ENCODE assay signal across 22 mouse cellular contexts in genomic region chr1:36857081-36857480, GRCm38 (mm10).
"Had no signal": no experiment of that assay in that cellular context is flagged by ENCODE, and none has a peak within 500 bp of the region (broad histone marks: within the 10 kb centered on the region; RNA-seq: fewer than 3 reads in every experiment).

No protein-coding gene starts in this region.

- H3K27me3 ChIP-seq: heart, embryonic 12.5 days; hindbrain, embryonic 13.5 days; hindbrain, embryonic 15.5 days; kidney, embryonic 15.5 days; limb, embryonic 13.5 days; limb, embryonic 15.5 days; liver, embryonic 12.5 days had no signal

- H3K4me3 ChIP-seq: heart, embryonic 10.5 days; heart, embryonic 12.5 days; hindbrain, embryonic 13.5 days; hindbrain, embryonic 15.5 days; kidney, embryonic 15.5 days; limb, embryonic 13.5 days; limb, embryonic 15.5 days; liver, embryonic 12.5 days had no signal

- H3K27ac ChIP-seq: heart, embryonic 10.5 days; hindbrain, embryonic 13.5 days; hindbrain, embryonic 15.5 days; hindbrain, postnatal 0 days; kidney, embryonic 15.5 days; kidney, postnatal 0 days; limb, embryonic 13.5 days; limb, embryonic 15.5 days; liver, embryonic 12.5 days; liver, embryonic 14.5 days had no signal

- ATAC-seq: hindbrain, postnatal 0 days; liver, embryonic 12.5 days had no signal

- DNase-seq: gastrocnemius, postnatal 14 days; gastrocnemius, postnatal 36 days; heart, adult 18-20 months; heart, postnatal 10 days; kidney, adult 11 months; kidney, adult 2 months; kidney, adult 9 months; kidney, postnatal 14 days; kidney, postnatal 36 days; layer of hippocampus, adult 9-11 months; left cerebral cortex, postnatal 4 days had no signal

- H3K9me3 ChIP-seq: heart, embryonic 10.5 days; heart, embryonic 12.5 days; hindbrain, embryonic 13.5 days; hindbrain, embryonic 15.5 days; kidney, embryonic 15.5 days; limb, embryonic 13.5 days; limb, embryonic 15.5 days; liver, embryonic 12.5 days had no signal

- H3K9ac ChIP-seq: heart, embryonic 12.5 days; hindbrain, embryonic 13.5 days; hindbrain, embryonic 15.5 days; kidney, embryonic 15.5 days; limb, embryonic 13.5 days; limb, embryonic 15.5 days; liver, embryonic 12.5 days; liver, embryonic 14.5 days had no signal

- H3K4me2 ChIP-seq: heart, embryonic 12.5 days; hindbrain, embryonic 13.5 days; hindbrain, embryonic 15.5 days; kidney, embryonic 15.5 days; limb, embryonic 13.5 days; limb, embryonic 15.5 days; liver, embryonic 12.5 days had no signal

- H3K36me3 ChIP-seq: hindbrain, embryonic 15.5 days had no signal
